Mouse (Mus musculus): Measurements from ENCODE around the gene Gm20388.

Gm20388 gene

DNA sequence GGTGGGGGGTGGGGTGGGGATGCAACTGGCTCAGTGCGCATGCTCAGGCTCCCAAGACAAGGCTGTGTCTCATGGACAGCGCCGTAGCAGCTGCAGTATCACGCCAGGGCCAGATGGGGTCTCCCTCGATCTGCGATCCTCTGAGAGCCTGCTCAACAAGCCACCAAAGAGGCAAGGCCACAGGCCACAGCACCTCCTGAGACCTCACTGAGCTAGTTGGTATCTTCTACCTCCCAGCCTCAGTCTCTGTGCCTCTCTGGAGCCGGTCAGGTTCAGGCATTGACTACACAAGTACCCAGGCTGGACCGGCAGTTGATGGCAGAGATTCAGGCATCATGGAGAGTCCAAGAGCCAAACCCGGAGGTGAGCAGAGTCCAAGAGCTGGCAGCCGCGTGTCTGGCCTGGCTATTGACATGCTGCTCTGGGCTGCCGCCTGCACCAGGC lies 1807.4 kb downstream of the Gm20388 start:
- DNase-seq (ENCODE audit: low spot score in 2 of 2), result peak in 1 of 2 experiments; percentile 14

- DNase-seq (ENCODE audit: low spot score in 2 of 2), result no peak
Observed at GRCm38 (mm10) chr8:121718925-121719324, 1808.3 kb downstream of the Gm20388 start.

GRCm38 (mm10) chr8:121721072-121721471 lies 1810.4 kb downstream of the Gm20388 start:
- DNase-seq (ENCODE audit: low spot score in 2 of 2), result no peak

DNA sequence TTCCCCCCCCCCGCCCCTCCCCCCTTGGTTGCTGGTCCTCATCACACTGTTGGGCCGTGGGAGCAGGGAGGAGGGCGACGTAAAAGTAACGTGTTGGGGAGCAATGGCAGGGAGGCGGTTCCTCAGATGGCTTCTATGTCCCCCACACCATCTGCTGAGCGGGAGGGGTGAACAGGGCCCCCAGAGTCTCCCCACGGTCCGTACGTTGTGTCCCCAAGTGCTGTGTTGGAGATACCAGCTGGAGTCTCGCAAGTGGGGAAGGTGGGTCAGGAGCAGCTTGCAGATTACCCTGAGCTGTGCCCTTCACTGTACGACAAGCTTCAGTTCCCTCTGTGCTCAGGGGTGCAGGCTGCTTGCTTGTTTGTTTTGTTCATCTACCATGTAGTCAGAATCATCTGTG lies 1813.2 kb downstream of the Gm20388 start:
- no peak for DNase-seq (ENCODE audit: low spot score in 2 of 2)

GRCm38 (mm10) chr8:121727164-121727563 lies 1816.5 kb downstream of the Gm20388 start:
- DNase-seq (ENCODE audit: low spot score in 2 of 2), result no peak

- no peak for DNase-seq (ENCODE audit: low spot score in 2 of 2)
Observed at GRCm38 (mm10) chr8:121729323-121729722, 1818.7 kb downstream of the Gm20388 start, which contains the start of gene Jph3. Gene Jph3, plus strand, starts transcription at chr8:121729623.

GRCm38 (mm10) chr8:121729754-121730153 lies 1819.1 kb downstream of the Gm20388 start:
- DNase-seq (ENCODE audit: low spot score in 2 of 2), result no peak

GRCm38 (mm10) chr8:121730170-121730569 lies 1819.5 kb downstream of the Gm20388 start:
- DNase-seq (ENCODE audit: low spot score in 2 of 2), result no peak

DNA sequence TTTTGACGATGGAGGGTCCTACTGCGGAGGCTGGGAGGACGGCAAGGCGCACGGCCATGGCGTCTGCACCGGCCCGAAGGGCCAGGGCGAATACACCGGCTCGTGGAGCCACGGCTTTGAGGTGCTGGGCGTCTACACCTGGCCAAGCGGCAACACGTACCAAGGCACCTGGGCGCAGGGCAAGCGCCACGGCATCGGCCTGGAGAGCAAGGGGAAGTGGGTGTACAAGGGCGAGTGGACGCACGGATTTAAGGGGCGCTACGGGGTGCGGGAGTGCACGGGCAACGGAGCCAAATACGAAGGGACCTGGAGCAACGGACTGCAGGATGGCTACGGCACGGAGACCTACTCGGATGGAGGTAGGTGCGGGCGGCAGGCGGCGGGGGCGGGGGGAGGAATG lies 1820.0 kb downstream of the Gm20388 start:
- no peak for DNase-seq (ENCODE audit: low spot score in 2 of 2)

DNA sequence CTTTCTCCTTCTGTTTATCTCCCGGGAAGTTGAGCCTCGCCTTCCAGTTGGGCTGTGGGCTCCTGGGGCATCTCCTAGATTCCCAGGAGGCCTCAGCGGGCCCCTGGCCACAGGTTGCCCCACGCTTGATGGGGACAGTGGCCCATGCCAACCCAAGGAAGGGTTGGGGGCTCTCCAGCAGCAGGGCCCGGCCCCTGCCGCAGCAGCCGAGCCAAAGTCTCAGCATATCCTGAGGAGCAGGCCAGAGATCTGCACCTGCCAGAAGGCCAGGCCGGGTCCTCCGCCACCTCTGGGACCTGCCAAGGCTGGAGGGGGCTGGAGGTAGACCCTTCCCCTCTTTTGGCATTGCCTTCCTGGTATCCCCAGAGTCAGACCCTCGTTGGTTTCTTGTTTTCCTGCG lies 1820.4 kb downstream of the Gm20388 start:
- DNase-seq (ENCODE audit: low spot score in 2 of 2), result no peak

- DNase-seq (ENCODE audit: low spot score in 2 of 2), result no peak
Observed at GRCm38 (mm10) chr8:121731471-121732333, 1821.1 kb downstream of the Gm20388 start.

DNA sequence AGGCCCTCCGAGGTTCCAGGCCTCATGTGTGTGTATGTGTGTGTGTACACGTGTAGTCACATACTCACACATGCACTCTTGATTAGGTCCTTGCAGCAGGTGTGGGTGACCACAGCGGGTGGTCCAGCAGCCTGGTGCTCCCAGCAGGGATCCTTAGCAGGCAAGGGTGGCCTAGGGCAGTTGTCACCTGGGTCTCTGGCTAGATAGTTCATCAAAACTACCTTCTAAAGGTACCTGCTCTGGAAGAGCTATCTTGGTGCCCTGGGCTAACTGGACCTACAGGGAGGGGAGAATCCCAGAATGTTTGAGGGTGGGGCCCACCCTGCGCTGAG lies 1821.7 kb downstream of the Gm20388 start:
- no peak for DNase-seq (ENCODE audit: low spot score in 2 of 2)

DNA sequence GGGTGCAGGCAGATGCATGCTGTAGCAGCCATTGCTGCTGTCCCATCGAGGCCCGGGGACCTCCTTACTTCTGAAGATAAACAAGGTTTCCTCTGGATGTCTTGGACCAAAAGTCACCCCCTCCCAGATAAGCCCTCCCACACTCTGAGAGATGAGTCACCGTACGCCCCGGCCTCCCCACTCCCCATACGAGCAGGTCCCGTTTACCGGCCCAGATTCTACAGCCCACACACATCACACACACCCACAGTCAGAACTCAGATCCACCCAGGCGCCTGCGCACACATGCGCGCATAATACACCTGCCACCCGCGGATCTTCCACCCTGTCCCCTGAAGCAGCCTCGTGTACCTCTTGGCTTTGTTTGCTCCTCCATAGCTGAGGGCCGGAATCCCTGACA lies 1823.6 kb downstream of the Gm20388 start:
- DNase-seq (ENCODE audit: low spot score in 2 of 2), result no peak

DNA sequence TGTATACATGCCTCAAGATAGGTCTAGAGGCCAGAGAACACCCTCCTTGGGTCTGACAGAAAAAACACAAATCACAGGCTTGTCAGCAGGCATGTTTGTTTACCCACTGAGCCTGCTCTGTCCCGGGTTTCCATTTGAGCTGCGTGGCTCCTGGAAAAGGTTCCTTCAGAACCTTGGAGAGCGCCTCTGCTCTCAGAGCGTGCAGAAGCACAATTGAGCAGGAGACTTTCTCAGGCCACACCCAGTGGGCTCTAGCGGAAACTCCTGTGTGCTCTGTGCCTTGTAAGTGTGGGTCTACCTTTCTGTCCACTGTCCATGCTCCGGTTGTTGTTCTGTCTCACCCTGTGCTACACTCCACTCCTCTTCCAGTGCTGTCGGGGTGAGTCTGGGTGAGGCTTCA lies 1825.6 kb downstream of the Gm20388 start:
- DNase-seq (ENCODE audit: low spot score in 2 of 2), result no peak

GRCm38 (mm10) chr8:121740721-121741120 lies 1830.1 kb downstream of the Gm20388 start:
- DNase-seq (ENCODE audit: low spot score in 2 of 2), result no peak

DNA sequence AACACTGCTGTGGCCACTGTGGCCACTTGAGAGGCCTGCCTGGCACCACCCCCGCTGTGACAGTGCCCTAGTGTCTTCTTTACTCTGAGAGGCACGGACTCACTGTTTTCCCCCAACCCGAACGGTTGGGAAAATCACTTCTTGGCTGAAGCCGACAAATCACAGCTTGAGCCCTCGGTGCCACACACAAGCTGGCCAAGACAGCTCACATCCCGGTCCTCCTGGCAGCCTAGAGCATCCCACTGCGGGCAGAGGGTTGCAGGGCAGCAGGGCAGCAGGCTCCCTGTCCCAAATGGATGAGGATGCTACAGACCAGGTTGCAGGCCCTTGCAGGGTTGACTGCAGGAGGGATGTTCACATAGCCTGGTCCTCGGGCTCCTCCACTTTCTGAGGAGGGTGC lies 1838.9 kb downstream of the Gm20388 start:
- no peak for DNase-seq (ENCODE audit: low spot score in 2 of 2)

DNA sequence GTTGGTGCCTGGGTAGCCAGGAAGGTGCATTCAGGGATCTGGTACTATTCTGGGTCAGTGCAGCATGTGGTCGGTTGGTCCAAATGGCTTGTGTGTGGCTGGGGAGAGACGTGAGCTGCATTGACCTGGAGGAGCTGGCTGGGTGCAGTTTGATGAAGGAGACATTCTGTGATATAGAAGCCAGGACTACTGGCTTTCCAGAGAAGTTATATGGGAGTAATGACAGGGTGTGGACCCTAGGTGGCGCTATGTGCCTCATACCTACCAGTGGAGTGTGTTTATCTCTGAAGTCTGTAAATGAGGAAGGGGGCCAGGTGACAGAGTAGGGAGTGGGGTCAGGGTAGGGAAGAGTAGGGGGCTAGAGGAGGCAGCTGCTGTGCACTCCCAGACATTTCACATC lies 1839.9 kb downstream of the Gm20388 start:
- DNase-seq (ENCODE audit: low spot score in 2 of 2), result no peak

DNA sequence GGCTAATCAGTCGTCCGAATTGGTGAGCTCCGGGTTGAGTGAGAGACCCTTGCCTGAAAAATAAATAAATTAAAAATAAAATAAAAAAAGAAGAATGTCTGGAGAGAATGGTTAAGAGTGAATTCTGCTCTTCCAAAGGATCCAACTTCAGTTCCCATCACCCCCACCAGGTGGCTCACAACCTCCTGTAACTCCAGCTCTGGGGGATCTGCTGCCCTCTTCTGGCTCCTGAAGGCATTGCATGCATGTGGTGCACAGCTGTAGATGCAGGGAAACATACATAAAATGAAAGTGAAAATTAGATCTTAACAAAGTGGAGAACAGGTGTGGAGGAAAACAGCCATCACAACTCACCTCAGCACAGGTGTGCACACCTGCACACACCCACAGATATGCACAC lies 1840.8 kb downstream of the Gm20388 start:
- DNase-seq (ENCODE audit: low spot score in 2 of 2), result peak; percentile 21 to 70

- no peak for DNase-seq (ENCODE audit: low spot score in 2 of 2)
Observed at GRCm38 (mm10) chr8:121758470-121758869, 1847.8 kb downstream of the Gm20388 start.

DNA sequence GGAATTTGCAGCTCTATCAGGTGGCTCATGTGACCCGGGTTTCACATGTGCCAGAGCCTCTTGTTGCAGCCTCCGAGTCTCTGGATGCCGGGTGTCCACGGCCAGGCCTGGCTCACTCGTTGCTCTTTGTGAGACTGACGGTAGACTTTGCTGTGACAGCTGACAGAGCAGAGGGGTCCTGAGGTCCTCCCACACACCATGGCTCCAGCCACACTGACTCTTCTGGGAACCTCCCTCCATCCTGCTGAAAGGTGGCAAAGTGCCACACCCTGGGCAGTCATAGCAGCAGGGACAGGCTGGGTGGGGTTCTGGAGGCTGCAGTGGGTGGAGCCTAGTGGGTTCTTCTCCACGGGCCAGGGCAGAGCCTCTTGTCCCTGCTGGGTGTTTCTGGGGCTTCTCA lies 1849.8 kb downstream of the Gm20388 start:
- DNase-seq (ENCODE audit: low spot score in 2 of 2), result no peak

DNA sequence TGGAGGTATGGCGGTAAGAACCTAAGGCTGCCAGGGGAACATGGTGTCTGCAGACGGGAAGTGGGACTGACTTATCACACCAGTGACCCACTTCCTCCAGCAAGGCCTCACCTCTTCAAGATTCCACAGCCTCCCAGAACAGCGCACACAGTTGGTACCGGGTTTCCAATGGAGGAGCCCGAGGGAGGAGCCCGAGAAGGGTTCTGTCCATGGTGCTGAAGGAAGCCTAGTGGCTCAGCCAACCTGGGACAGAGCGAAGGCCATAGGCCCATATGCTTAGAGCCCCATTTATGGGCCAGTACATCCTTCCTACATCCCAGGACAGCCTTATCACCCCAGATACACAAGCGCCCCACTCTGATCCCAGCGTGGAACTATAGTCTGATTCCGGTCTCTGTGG lies 1850.8 kb downstream of the Gm20388 start:
- DNase-seq (ENCODE audit: low spot score in 2 of 2), result no peak

GRCm38 (mm10) chr8:121762999-121763699 lies 1852.5 kb downstream of the Gm20388 start:
- DNase-seq (ENCODE audit: low spot score in 2 of 2), result no peak

DNA sequence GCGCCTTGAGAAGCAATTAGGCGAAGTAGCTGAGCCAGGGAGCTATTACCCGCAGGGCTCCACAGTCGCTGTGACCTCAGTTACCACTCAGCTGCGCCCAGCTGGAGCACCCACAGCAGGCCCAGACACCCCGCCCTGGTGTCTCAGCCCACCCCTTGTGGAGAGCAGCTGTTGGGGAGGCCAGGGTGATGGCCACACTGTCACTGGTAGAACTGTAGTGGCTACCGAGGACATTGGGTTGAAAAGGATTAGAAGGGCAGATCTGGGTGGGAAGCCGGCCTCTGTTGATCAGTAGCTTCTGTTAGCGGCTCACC lies 1853.0 kb downstream of the Gm20388 start:
- DNase-seq (ENCODE audit: low spot score in 2 of 2), result no peak
